Mouse (Mus musculus): ENCODE measurements around the gene Cfap74.

DNA sequence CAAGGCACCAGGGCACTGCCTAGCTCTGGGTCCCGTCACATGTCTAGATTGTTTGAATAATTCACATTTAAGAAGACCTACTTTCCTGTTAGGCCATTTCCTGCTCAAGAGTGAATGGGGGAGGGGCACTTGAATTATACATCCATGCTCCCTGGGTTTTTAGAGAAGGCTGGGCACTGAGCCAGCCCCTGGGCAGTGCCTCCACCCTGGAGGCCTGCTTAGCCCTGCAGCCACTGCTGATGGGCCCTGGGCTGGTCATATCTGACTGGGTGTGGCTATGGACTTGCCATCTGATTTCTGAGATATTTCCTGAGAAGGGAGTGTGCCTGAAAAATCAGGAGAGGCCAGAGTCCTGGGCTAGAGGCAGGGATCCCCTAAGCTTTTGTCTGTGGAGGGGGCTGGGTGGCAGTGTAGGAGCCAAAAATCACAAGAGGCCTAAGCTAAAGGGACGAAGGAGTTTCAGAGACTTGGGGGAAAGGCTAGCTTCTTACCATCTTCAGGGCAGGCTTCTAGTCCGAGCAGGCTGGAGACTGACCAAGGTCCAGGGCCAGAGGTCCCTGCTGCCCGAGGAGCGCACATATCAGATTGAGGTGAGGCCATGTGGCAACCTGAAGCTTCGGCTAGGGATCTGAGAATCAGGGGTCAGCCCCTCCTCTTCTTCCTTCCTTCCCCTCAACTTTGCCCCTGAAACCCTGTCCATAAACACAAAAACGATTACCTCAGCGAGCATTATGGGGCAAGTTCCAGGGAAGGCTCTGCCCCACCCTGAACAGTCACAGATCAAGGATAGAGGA lies 79.4 kb downstream of the Cfap74 start:
- TF ChIP-seq CTCF (IDR thresholded peaks at IDR 0.05; ENCODE audit: low read depth) (no peak), EP300 (optimal IDR thresholded peaks at IDR 0.05) (no peak)
